Mouse (Mus musculus) T-helper 17 cell (primary cell): ENCODE results near the gene Echs1.

Source experiments
- in situ Hi-C, 2 experiments: fragments of 300-600 bp; cut with MboI, MseI; formaldehyde crosslinking; loops; 1 replicate in 1 of 2; 2 replicates in 1 of 2; pipeline ENCODE4 v1.15.1; 2025; ENCODE audit warnings: high pct_unique_total_duplicates in 2 of 2

The Echs1 gene

DNA sequence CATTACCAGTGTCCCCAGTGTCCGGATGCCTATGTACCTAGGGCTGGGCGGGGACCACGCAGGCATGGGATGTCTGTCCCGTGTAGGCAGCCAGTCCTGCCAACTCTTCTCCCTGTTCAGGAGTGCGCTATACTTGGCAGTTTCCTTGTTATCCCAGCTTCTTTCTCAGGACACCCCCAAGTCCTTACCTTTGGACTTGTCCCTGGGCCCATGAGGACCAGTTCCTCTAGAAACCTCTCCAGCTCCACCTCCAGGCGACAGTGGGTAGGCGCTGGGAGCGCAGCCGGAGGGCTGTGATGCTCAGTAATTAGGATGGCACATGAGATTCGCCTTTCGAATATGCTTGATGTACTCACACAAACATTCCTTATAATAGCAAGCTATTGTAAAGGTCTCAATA lies 54.0 kb downstream of the Echs1 start:
- in situ Hi-C loops, result loop anchor here (5.0 kb wide), 2 partner anchors 85 to 155 kb away; partner anchors contain the start of gene 6430531B16Rik (in 1 of the 2)

DNA sequence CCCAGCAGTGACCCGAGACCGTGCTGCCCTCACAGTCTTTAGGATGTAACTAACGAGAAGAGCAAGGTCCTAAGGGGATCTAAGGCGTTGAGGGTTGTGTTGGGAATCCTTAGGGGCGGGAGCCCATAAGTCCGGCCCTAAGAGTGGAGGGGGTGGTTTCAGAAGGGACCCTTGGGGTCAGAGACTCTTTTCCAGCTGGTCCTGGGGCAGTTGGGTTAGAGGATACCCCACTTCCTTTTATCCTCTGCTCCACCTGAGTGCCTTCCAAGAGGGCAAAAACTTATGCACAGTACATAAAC lies 54.5 kb downstream of the Echs1 start:
- in situ Hi-C loops, result loop anchor here (5.0 kb wide), 2 partner anchors 84 to 154 kb away; partner anchors contain the start of gene 6430531B16Rik (in 1 of the 2)

GRCm38 (mm10) chr7:140060936-140061831 lies 55.1 kb downstream of the Echs1 start:
- in situ Hi-C loops, result loop anchor here (5.0 kb wide), 2 partner anchors 84 to 154 kb away; partner anchors contain the start of gene 6430531B16Rik (in 1 of the 2)

GRCm38 (mm10) chr7:140059601-140060000 lies 56.7 kb downstream of the Echs1 start:
- in situ Hi-C loops, result no loop called here

GRCm38 (mm10) chr7:140058528-140058927 lies 57.7 kb downstream of the Echs1 start:
- in situ Hi-C loops, result no loop called here

DNA sequence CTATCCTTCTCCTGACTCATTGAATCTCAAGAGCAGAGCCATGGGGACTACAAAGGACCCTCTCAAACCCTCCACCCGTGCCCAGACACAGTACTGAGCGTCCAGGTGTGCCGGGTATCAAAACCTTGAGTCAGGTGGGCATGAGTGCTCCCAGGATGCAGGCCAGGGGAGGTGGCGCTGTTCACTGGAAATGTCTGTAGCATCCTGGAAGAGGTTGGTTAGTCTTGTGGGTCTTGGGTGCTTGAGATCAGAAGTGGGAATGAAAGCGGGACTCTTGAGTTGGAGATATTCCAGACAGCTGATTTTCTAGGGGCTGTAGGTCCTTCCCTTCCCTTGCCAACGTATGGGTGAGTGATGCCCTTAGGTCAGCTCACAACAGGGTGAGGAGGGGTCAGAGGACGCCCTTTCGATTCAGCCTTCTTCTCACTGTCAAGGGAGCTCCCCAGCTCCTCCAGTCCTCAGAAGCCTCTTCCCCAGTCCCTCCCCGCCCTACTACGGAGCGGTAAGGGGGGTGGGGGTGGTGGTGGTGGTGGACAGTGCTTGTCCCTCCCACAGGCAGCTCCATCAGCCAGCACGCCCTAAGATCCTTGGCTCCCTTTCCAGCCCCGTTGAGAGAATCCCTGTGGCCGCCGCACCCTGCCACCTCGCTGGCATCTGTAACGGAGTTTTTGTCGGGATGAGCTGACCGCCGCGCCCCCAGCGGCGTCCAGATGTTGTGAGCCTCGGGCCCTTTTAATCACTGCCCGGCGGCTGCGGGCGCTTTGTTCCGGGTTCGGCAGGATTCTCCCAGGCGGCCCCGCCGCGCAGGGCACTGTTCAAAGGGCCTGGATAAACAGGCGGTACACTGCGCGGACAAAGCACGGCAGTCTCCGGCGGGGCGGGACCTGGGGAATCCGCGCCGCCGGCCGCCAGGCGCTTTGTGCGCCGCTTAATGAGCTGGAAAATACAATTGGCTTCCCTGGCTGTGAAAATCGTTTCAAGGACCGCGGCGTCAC lies 58.6 kb downstream of the Echs1 start:
- in situ Hi-C loops, result no loop called here
